Mouse (Mus musculus) stomach, postnatal 0 days (tissue): Measurements from ENCODE around the gene Ssbp3.

Source experiments
- CTCF ChIP-seq: IDR thresholded peaks from 2 replicates; pipeline ENCODE4 v1.5.1; 2016; ENCODE audit warnings: antibody characterized with exemption, low read depth, mild to moderate bottlenecking, moderate library complexity
- EP300 ChIP-seq: optimal IDR thresholded peaks from 2 replicates; pipeline ENCODE3; 2016; ENCODE audit warnings: antibody characterized with exemption

DNA sequence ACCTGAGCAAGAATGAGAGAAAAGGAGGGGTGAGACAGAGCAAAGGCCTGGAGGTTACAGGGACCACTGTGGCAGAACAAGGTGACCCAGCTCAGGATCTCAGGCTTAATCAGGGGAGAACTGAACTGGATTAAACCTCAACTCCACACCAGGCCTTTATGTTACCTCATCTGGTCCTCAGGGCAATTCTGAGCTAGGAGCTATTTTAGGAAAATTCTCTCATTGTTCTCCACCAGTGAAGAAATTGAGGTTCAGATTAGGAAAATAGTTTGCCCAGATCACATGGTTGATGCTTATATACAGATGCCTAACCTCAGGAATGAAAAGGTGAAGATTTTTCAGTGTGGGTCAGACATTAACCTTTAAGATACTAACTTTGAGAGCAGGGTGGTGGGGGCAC is 169.2 kb downstream of the Ssbp3 start:
- TF ChIP-seq CTCF = no peak
- no peak for TF ChIP-seq EP300
